Mouse (Mus musculus): ENCODE results near the gene Hdac9. TPM values are rescaled to one million over a fixed set of nuclear protein-coding genes. Genes with fewer than 3 reads are reported as not detected.

The Hdac9 gene
- total and polyA plus RNA-seq, 2 experiments = 0.56 to 1.6 TPM

GRCm38 (mm10) chr12:34724274-34724673 lies 192.6 kb downstream of the Hdac9 start:
- no peak overlapping the region for H3K27ac ChIP-seq (replicated peaks; ENCODE audit: insufficient read depth, low read depth, low read length)
- no peak for TF ChIP-seq CTCF (IDR thresholded peaks at IDR 0.05; ENCODE audit: low read depth, low read length)
- TF ChIP-seq POLR2A (IDR thresholded peaks at IDR 0.05; ENCODE audit: extremely low read depth, insufficient read depth, low read length) = no peak
- no peak overlapping the region for H3K4me3 ChIP-seq (ENCODE audit: insufficient read depth, low read depth, low read length)
- DNase-seq (ENCODE audit: extremely low read depth, low read depth, low spot score) = no peak
- no peak overlapping the region for H3K9ac ChIP-seq (ENCODE audit: low read depth, low read length)
- no peaks in the 10 kb centered on the region for H3K36me3 ChIP-seq (ENCODE audit: control insufficient read depth, insufficient read depth, low read length)
- peaks cover 7% of the 10 kb centered on the region; the same call in 1 of the 2 replicates for H3K4me1 ChIP-seq (ENCODE audit: control insufficient read depth, insufficient read depth, low read length)
- WGBS = 91% methylated on average over 2 of the region's 2 CpGs
- H3K27me3 ChIP-seq (ENCODE audit: control insufficient read depth, insufficient read depth, low read length) = no peaks in the 10 kb centered on the region
- no peaks in the 10 kb centered on the region for H3K79me2 ChIP-seq (ENCODE audit: control insufficient read depth, insufficient read depth, low read length)

- TF ChIP-seq CTCF (IDR thresholded peaks at IDR 0.05; ENCODE audit: low read depth, low read length) (no peak), POLR2A (IDR thresholded peaks at IDR 0.05; ENCODE audit: extremely low read depth, insufficient read depth, low read length) (no peak)
- peak; percentile 16 for DNase-seq (ENCODE audit: extremely low read depth, low read depth, low spot score)
- Histone ChIP-seq H3K27ac (replicated peaks; ENCODE audit: insufficient read depth, low read depth, low read length) (no peak overlapping the region), H3K27me3 (ENCODE audit: control insufficient read depth, insufficient read depth, low read length) (no peaks in the 10 kb centered on the region), H3K79me2 (ENCODE audit: control insufficient read depth, insufficient read depth, low read length) (no peaks in the 10 kb centered on the region), H3K4me1 (ENCODE audit: control insufficient read depth, insufficient read depth, low read length) (peaks cover 7% of the 10 kb centered on the region; the same call in 1 of the 2 replicates), H3K4me3 (ENCODE audit: insufficient read depth, low read depth, low read length) (no peak overlapping the region), H3K36me3 (ENCODE audit: control insufficient read depth, insufficient read depth, low read length) (no peaks in the 10 kb centered on the region), H3K9ac (ENCODE audit: low read depth, low read length) (no peak overlapping the region)
- 66% methylated on average over 7 of the region's 7 CpGs for WGBS
Observed at GRCm38 (mm10) chr12:34722831-34723490, 193.9 kb downstream of the Hdac9 start.

- peak; percentile 83 for DNase-seq (ENCODE audit: extremely low read depth, low read depth, low spot score)
- WGBS = 18% methylated on average over 2 of the region's 2 CpGs
- no peak overlapping the region for H3K27ac ChIP-seq (replicated peaks; ENCODE audit: insufficient read depth, low read depth, low read length)
Observed at GRCm38 (mm10) chr12:34720906-34721305, 196.0 kb downstream of the Hdac9 start.

GRCm38 (mm10) chr12:34714266-34714939 lies 202.5 kb downstream of the Hdac9 start:
- TF ChIP-seq CTCF (IDR thresholded peaks at IDR 0.05; ENCODE audit: low read depth, low read length) (no peak), POLR2A (IDR thresholded peaks at IDR 0.05; ENCODE audit: extremely low read depth, insufficient read depth, low read length) (no peak)
- no peak overlapping the region for H3K9ac ChIP-seq (ENCODE audit: low read depth, low read length)
- no peaks in the 10 kb centered on the region for H3K27me3 ChIP-seq (ENCODE audit: control insufficient read depth, insufficient read depth, low read length)
- H3K27ac ChIP-seq (replicated peaks; ENCODE audit: insufficient read depth, low read depth, low read length) = no peak overlapping the region; the same call in 1 of the 2 replicates
- peak overlapping the region; percentile 21; the same call in 1 of the 2 replicates for H3K4me3 ChIP-seq (ENCODE audit: insufficient read depth, low read depth, low read length)
- DNase-seq (ENCODE audit: extremely low read depth, low read depth, low spot score) = no peak
- no peaks in the 10 kb centered on the region for H3K4me1 ChIP-seq (ENCODE audit: control insufficient read depth, insufficient read depth, low read length)
- H3K36me3 ChIP-seq (ENCODE audit: control insufficient read depth, insufficient read depth, low read length) = no peaks in the 10 kb centered on the region
- 60% methylated on average over 14 of the region's 14 CpGs for WGBS
- no peaks in the 10 kb centered on the region for H3K79me2 ChIP-seq (ENCODE audit: control insufficient read depth, insufficient read depth, low read length)

More at GRCm38 (mm10) chr12:34720906-34721305, 196.0 kb downstream of the Hdac9 start:
- Histone ChIP-seq H3K9ac (ENCODE audit: low read depth, low read length) (no peak overlapping the region), H3K27me3 (ENCODE audit: control insufficient read depth, insufficient read depth, low read length) (no peaks in the 10 kb centered on the region), H3K79me2 (ENCODE audit: control insufficient read depth, insufficient read depth, low read length) (no peaks in the 10 kb centered on the region), H3K4me1 (ENCODE audit: control insufficient read depth, insufficient read depth, low read length) (peaks cover 7% of the 10 kb centered on the region; the same call in 1 of the 2 replicates), H3K4me3 (ENCODE audit: insufficient read depth, low read depth, low read length) (no peak overlapping the region), H3K36me3 (ENCODE audit: control insufficient read depth, insufficient read depth, low read length) (no peaks in the 10 kb centered on the region)
- TF ChIP-seq CTCF (IDR thresholded peaks at IDR 0.05; ENCODE audit: low read depth, low read length) = no peak
- TF ChIP-seq POLR2A (IDR thresholded peaks at IDR 0.05; ENCODE audit: extremely low read depth, insufficient read depth, low read length) = no peak

- H3K4me3 ChIP-seq (ENCODE audit: insufficient read depth, low read depth, low read length) = no peak overlapping the region
- no peak overlapping the region for H3K9ac ChIP-seq (ENCODE audit: low read depth, low read length)
- 85% methylated on average over 1 of the region's 1 CpGs for WGBS
- no peaks in the 10 kb centered on the region for H3K79me2 ChIP-seq (ENCODE audit: control insufficient read depth, insufficient read depth, low read length)
- H3K27me3 ChIP-seq (ENCODE audit: control insufficient read depth, insufficient read depth, low read length) = no peaks in the 10 kb centered on the region
- DNase-seq (ENCODE audit: extremely low read depth, low read depth, low spot score) = no peak
- no peak for TF ChIP-seq CTCF (IDR thresholded peaks at IDR 0.05; ENCODE audit: low read depth, low read length)
- no peak for TF ChIP-seq POLR2A (IDR thresholded peaks at IDR 0.05; ENCODE audit: extremely low read depth, insufficient read depth, low read length)
- H3K36me3 ChIP-seq (ENCODE audit: control insufficient read depth, insufficient read depth, low read length) = no peaks in the 10 kb centered on the region
- no peaks in the 10 kb centered on the region for H3K4me1 ChIP-seq (ENCODE audit: control insufficient read depth, insufficient read depth, low read length)
- no peak overlapping the region for H3K27ac ChIP-seq (replicated peaks; ENCODE audit: insufficient read depth, low read depth, low read length)
Observed at GRCm38 (mm10) chr12:34697981-34698380, 218.9 kb downstream of the Hdac9 start.

- Histone ChIP-seq H3K27me3 (ENCODE audit: control insufficient read depth, insufficient read depth, low read length) (no peaks in the 10 kb centered on the region), H3K4me1 (ENCODE audit: control insufficient read depth, insufficient read depth, low read length) (no peaks in the 10 kb centered on the region), H3K27ac (replicated peaks; ENCODE audit: insufficient read depth, low read depth, low read length) (no peak overlapping the region), H3K79me2 (ENCODE audit: control insufficient read depth, insufficient read depth, low read length) (no peaks in the 10 kb centered on the region), H3K4me3 (ENCODE audit: insufficient read depth, low read depth, low read length) (no peak overlapping the region), H3K36me3 (ENCODE audit: control insufficient read depth, insufficient read depth, low read length) (no peaks in the 10 kb centered on the region), H3K9ac (ENCODE audit: low read depth, low read length) (no peak overlapping the region)
- DNase-seq (ENCODE audit: extremely low read depth, low read depth, low spot score) = peak; percentile 19
- WGBS = 48% methylated on average over 1 of the region's 1 CpGs
- TF ChIP-seq POLR2A (IDR thresholded peaks at IDR 0.05; ENCODE audit: extremely low read depth, insufficient read depth, low read length) = no peak
Observed at GRCm38 (mm10) chr12:34696736-34697135, 220.2 kb downstream of the Hdac9 start.

All from liver, adult 2 months (tissue).